Mouse (Mus musculus) left cerebral cortex, postnatal 36 days (tissue): ENCODE measurements around the gene Peli1. TPM values are rescaled to one million over a fixed set of nuclear protein-coding genes. Genes with fewer than 3 reads are reported as not detected.
"Not testable (repeated sequence)": the region's sequence is repeated elsewhere in the genome, so short reads cannot be mapped to it uniquely, and the experiment has no call there.

ENCODE experiments used
- DNase-seq, 2 experiments: peaks; one replicate each; pipeline ENCODE4 v3.0.0; 2021 to 2022; ENCODE audit warnings: low spot score in 2 of 2, mixed read lengths in 1 of 2
- intact Hi-C: fragments of 180-260 bp; cut with DNase I; formaldehyde crosslinking; loops from one replicate; pipeline ENCODE4 v1.15.1; 2025
- total RNA-seq, 2 experiments: library from RNA; stranded (reverse); gene quantifications; 2 replicates each; pipeline ENCODE4 v1.2.3; 2021

The Peli1 gene
- total RNA-seq, 2 experiments from 2014 or later: 38.5 to 47.0 TPM

DNA sequence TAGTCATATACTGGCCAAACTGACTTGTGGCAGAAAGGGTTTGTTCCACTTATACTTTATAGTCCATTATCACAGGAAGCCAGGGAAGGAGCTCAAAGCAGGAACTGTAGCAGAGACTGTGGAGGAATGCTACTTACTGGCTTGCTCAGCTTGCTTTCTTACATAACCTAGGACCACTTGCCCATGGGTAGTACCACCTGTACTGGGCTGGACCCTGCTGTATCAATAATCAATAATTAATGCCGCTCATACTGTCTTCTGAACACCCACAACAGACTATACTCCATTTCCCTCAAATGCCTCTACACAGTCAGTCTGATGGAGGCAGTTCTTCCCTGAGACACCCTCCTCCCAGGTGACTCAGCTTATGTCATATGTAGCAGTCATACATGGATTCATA, 48.4 kb downstream of the Peli1 start:
- intact Hi-C loops: no loop called here
- DNase-seq: no peak

GRCm38 (mm10) chr11:21141242-21141641, 50.2 kb downstream of the Peli1 start:
- DNase-seq: no peak
- intact Hi-C loops: no loop called here

GRCm38 (mm10) chr11:21141755-21142154, 50.7 kb downstream of the Peli1 start:
- intact Hi-C loops: no loop called here
- no peak for DNase-seq

DNA sequence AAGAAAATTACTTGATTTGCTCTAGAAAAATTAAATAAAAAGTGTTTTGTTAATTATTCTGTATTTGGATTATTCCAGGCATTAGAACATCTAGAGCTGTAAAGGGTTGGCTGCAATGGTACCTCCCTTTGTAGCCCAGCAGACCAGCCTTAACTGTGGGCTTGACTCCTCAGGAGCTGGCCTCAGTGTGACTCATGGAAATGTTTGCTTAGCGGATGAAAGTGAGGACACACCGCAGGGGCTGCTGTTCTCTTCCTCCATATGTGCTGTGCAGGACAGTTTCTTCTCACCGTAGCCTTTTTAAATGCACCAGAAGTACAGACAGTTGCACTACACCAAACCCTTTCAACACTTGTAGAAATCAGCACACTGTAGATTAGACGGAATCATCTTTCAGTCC, 58.4 kb downstream of the Peli1 start:
- DNase-seq: peak in 1 of 2 experiments; percentile 38
- intact Hi-C loops: no loop called here

DNA sequence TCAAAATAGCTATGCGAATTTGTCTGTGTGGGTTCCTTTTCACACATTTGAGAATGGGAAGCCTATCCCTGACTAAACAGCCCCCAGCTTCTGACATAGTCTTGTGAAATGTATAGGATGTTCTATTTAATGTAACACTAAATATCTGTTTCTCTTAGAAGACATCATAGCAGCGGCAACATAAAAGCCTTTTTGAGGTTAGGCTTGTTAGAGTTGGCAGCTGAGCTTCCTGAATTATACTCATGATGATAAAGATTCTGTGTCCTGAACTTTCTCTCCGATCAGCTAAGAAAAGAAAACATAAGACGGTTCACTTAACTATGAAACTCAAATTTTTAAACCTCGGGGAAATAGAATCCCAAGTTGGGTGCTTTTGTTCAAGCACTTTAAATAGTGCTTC, 59.2 kb downstream of the Peli1 start:
- intact Hi-C loops: no loop called here

DNA sequence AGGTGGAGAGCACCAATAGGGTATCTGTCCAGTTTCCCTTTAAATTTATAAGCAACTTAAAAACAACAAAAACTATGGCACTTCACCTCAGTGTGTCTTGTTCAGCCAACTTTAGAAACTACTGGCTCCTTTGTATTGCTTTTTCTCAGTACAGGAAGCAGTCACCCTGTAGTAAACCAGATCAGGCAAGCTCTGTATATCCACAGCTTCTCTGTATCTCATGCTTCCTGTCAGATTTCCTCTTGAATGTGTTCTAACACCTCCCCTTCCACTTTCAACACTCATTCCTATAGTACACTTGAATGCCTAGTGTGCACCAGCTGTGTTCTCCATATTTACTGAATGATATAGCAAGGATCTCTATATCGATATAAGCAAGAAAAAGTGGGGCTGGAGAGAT, 60.6 kb downstream of the Peli1 start:
- intact Hi-C loops: no loop called here
- no peak for DNase-seq

More for the DNA sequence above, 59.2 kb downstream of the Peli1 start:
- no peak for DNase-seq

DNA sequence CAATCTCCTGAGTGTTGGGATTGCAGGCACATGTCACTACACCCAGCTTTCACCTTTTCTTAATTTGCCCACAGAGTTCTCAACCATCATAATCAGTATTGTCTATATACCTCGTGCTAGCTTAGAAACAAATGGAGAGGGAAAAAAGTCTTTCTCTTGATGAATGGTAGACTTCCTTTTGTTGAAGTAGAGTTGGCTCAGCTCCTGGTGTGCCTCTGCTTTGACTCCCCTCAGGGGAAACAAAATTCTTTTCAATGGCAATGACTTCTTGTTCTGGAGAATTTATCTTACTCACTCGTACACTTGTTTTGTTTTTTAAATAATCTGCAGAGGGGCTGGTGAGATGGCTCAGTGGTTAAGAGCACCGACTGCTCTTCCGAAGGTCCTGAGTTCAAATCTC, 62.0 kb downstream of the Peli1 start:
- no peak for DNase-seq
- intact Hi-C loops: no loop called here

DNA sequence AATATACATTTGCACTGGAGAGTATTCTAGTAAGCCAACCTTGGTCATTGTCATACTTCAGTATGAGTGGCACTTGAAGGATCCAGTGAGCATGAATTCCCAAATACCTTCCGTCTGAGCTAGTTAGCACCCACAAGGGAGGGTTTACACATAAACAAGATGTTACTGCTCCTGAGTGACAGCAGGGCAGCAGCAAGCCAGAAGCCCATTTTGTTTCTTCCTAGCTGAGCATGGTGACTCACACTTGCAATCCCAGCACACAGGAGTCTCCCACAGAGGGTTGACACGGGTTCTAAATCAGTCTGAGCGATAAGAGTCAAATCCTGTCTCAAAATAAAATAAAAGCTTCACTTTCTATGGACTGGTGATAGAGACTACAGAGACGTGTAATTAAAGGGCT, 66.5 kb downstream of the Peli1 start:
- no peak for DNase-seq
- intact Hi-C loops: no loop called here

- peak in 1 of 2 experiments; percentile 40 for DNase-seq
- intact Hi-C loops: no loop called here
Measured at GRCm38 (mm10) chr11:21162093-21162492, 71.0 kb downstream of the Peli1 start.

GRCm38 (mm10) chr11:21163143-21163542, 72.1 kb downstream of the Peli1 start:
- no peak for DNase-seq
- intact Hi-C loops: no loop called here

DNA sequence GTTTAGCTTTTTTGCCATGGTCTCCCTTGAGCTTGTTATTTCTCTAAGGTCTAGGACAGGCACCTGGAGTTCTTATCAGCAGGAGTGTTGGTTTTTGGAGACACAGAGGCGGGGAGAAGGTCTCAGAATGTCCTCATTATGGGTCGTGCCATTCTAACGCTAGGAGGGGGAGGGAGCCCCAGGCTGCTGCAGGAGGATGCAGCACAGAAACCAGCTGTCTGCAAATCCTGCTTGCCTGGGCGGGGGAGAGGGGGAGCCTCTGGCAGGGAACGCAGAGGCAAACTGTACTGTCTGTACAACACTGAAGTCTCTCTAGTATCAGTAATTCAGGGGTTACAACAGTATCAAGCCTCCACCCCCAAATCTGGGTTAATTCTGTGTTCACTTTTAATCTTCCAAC, 72.6 kb downstream of the Peli1 start:
- peak in 1 of 2 experiments; percentile 38 for DNase-seq
- intact Hi-C loops: no loop called here

DNA sequence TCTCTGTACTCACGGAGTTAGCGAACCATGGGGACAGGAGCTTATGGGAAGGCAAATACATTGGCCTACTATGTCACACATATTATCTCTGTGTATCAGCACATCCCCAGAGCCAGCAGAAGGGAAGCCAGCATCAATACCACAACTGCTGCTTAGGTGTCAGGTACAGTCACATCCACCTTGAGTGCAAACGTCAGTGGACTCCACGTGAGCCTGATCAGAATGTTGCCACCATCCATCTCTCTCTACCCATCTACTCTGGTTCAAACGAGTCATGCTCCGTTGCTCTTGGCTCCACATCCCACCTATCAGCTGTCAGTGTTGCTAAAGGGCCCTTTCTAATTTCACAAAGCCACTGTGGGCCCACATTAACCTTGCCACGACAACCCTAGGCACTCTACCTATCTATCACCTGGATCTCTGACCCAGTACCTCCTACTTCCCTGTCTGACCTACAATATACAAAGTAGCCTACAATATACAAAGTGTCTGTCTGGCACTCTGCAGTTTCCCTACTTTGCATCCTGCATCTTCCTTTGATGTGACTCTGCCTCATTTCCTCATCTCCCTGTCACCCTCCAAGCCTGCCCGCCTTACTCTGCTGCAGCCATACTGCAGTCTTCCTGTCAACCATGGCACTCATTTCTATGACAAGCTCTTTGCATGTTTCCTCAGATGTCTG, 73.4 kb downstream of the Peli1 start:
- intact Hi-C loops: no loop called here
- DNase-seq: no peak

GRCm38 (mm10) chr11:21164994-21165560, 74.0 kb downstream of the Peli1 start:
- DNase-seq: no peak
- intact Hi-C loops: no loop called here

- intact Hi-C loops: no loop called here
- DNase-seq: no peak
Measured at GRCm38 (mm10) chr11:21166495-21167096, 75.5 kb downstream of the Peli1 start.

DNA sequence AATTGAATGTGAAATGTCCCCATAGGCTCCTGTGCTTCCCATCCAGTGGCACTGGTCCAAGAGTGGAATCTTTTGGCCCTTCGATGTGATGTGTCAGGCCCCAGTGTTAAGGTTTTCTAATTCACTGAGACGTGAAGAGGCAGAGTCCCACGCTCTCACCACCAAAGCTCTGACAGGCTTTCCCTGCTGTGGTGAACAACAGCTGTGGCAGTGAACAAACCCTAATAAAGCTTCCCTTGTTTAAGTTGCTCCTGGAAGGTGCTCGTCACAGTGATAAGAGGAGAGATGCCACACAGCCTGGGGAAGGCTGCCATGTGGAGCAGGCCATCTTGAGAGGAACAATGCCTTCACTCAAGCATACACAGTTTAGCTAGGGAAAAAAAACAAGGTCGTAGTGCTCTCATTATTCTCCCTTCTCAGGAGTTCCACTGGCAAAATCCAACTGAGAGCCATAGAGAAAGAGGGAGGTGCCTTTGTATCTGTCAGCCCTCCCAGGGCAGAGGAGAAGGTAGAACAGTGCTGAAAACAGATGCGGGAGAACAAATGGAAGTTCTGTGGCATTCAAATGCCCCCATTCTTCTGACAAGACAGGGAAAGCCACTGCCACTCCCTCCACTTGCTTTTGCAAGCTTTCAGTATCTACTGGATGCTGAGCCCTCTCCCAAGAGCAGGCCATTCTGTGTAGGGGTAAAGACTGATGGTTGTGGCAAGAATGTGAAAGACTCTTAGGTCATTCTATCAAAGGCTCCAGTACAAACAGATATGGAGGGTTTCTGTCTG, 77.9 kb downstream of the Peli1 start:
- intact Hi-C loops: no loop called here
- DNase-seq: no peak

- intact Hi-C loops, DNase-seq: not testable (repeated sequence)
Measured at GRCm38 (mm10) chr11:21169608-21169860, 78.4 kb downstream of the Peli1 start.

DNA sequence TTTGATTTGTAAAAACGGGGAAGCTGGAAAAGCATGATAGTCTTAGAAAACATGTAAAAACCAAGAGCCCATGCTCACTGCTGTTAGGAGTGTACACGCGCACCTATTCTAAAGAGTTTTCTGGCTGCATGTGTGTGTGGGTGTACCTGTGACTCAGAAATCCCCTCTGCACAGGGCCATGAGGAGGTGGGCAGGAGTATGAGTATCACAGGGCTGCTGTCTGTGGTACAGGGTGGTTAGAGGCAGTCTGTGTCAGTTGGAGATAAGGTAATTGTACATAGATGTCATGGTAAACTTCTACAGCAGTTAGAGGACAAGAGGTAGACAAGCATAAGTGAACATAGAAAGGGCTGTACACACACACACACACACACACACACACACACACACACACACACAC, 81.2 kb downstream of the Peli1 start:
- intact Hi-C loops: loop anchor here (10.0 kb wide), 1 partner anchor 177 kb away; no protein-coding TSS in a partner anchor
- no peak for DNase-seq

- intact Hi-C loops: loop anchor here (10.0 kb wide), 1 partner anchor 179 kb away; no protein-coding TSS in a partner anchor
Measured at GRCm38 (mm10) chr11:21173926-21174325, 82.8 kb downstream of the Peli1 start.

GRCm38 (mm10) chr11:21174396-21174795, 83.3 kb downstream of the Peli1 start:
- intact Hi-C loops: loop anchor here (10.0 kb wide), 1 partner anchor 180 kb away; no protein-coding TSS in a partner anchor
- DNase-seq: no peak

More at GRCm38 (mm10) chr11:21173926-21174325, 82.8 kb downstream of the Peli1 start:
- no peak for DNase-seq

- intact Hi-C loops: loop anchor here (5.0 to 10.0 kb wide), 2 partner anchors 83 to 180 kb away; partner anchors contain the start of gene Peli1
- no peak for DNase-seq
Measured at GRCm38 (mm10) chr11:21175063-21175462, 84.0 kb downstream of the Peli1 start.
